Mouse (Mus musculus) heart, postnatal 14 days (tissue): ENCODE measurements around the gene Gabpb1. TPM values are rescaled to one million over a fixed set of nuclear protein-coding genes. Genes with fewer than 3 reads are reported as not detected.
A peak's percentile ranks its signal among the peaks of the same experiment; 100 is the strongest.

ENCODE experiments used
- DNase-seq, 2 experiments: peaks; one replicate each; pipeline ENCODE4 v3.0.0; 2021 to 2022
- intact Hi-C: fragments of 180-260 bp; cut with DNase I; formaldehyde crosslinking; loops from one replicate; pipeline ENCODE4 v1.15.1; 2025
- total RNA-seq, 2 experiments: library from RNA; stranded (reverse); gene quantifications; 2 replicates each; pipeline ENCODE4 v1.2.3; 2021

Gabpb1 gene
- total RNA-seq, 2 experiments from 2014 or later: 14.2 to 17.4 TPM

- no peak for DNase-seq
- intact Hi-C loops: loop anchor here (2.0 kb wide), 1 partner anchor 184 kb away; the partner anchor contains the start of gene Usp50
Observed at GRCm38 (mm10) chr2:126598359-126598758, 77.8 kb downstream of the Gabpb1 start.

GRCm38 (mm10) chr2:126597279-126598241 is 78.6 kb downstream of the Gabpb1 start:
- intact Hi-C loops: loop anchor here (2.0 kb wide), 1 partner anchor 185 kb away; the partner anchor contains the start of gene Usp50
- no peak for DNase-seq

DNA sequence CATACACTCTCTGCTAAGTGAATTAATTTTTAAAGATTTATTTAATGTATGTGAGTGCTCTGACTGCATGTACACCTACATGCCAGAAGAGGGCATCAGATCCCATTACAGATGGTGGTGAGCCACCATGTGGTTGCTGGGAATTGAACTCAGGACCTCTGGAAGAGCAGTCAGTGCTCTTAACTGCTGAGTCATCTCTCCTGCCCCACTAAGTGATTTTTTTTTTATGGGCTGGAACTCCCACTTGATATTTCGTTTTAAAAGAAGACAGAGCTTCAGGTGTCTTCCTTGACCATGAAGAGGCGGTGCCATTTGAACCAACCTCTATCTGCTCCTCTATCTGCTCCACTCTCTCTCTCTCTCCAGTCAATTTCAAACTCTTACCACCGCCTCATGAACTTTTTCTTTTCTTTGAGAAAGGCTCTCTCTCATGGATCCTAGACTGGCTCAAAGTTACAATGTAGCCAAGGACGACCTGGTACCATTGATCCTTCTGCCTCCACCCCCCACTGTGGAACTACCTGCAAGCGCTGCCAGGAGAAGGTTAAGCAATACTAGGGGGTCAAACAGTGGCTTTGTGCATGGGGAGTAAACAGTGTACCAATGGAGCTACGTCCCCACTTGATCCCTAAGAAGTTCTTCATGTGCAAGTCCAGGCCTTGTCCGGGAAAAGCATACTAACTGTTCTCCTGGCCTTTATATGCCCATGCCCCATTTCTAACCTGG is 79.6 kb downstream of the Gabpb1 start:
- intact Hi-C loops: no loop called here
- no peak for DNase-seq

DNA sequence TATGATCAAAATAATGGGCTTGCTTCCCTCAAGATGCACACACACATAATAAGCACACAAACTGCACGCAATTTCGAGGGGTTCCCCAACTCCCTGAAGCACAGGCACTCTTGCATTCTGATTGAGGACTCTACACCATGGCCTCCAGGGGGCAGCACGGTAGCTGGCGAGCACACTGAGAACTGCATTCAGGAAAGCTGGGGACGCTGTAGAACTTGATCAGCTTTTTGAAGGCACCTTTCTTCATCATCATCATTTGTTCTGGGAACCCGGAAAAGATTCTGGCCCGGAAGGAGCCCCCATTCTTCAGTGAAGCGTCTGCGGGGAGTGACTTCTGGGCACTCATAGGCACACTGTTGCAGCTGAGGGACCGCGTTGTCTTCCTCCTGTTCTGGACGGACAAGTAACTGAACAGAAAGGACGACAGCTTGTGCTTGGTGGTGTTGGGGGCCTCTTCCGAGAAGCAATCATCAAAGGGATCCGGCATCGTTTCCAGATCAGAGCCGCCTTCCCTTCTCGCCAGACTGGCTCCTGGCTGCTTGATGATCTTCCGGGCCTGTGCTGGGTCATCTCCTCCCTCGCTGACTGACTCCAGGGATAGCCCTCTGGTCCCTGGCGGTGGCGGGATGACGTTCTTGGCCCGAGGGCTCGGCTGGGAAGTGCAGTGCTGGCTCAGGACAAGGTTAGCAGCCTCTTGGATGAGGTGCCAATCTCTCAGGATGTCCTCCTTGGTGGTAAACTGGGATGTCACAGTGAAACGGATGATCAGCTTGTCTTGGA is 82.1 kb downstream of the Gabpb1 start:
- intact Hi-C loops: loop anchor here (2.0 to 5.0 kb wide), 2 partner anchors 71 to 413 kb away; partner anchors contain the start of gene Ap4e1
- DNase-seq: peak; percentile 80 to 84

- intact Hi-C loops: loop anchor here (5.0 kb wide), 1 partner anchor 416 kb away; the partner anchor contains the start of gene Ap4e1
- DNase-seq: no peak
Observed at GRCm38 (mm10) chr2:126591304-126591703, 84.8 kb downstream of the Gabpb1 start.

DNA sequence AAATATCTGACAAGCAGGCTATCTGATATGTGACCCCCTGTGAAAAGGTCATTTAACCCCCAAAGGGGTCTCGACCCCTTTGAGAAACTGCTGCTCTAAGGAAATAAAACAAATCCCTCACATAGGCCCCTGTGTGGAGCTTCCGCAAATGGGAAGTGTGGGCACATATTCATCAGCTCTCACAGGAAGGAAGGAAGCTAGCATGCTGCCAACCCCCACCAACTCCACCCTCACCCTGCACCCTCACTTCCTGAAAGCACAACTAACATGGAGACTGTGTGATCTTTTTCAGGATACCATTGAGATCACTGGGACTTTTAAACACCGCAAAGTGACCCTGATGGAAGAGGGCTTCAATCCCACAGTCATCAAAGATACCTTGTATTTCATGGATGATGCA is 88.7 kb downstream of the Gabpb1 start:
- intact Hi-C loops: no loop called here
- DNase-seq: no peak

- DNase-seq: no peak
- intact Hi-C loops: no loop called here
Observed at GRCm38 (mm10) chr2:126584621-126585369, 91.3 kb downstream of the Gabpb1 start.

DNA sequence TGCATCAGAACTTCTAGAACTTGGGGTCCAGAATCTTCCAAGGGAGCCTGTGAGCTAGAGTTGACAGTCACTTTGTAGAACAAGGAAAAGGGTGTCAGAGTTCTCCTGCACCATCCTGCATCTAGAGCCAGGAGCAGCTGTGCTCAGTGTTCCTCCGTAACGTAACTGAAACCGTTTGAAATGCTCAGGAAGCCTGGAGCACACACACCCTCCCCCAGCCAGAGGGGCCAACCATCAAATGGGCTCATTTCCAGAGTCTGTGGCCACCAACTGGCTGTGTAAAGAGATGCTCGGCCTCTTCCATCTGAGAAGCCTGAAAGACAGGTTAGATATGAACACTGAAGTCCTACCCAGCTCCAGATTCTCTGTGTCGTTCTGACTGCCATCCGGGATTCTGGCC is 92.2 kb downstream of the Gabpb1 start:
- no peak for DNase-seq
- intact Hi-C loops: no loop called here

GRCm38 (mm10) chr2:126579282-126579681 is 96.9 kb downstream of the Gabpb1 start:
- DNase-seq: no peak
- intact Hi-C loops: no loop called here

Other genes starting within 250 kb of the Gabpb1 start
- under 1 TPM; 0.41 to 0.76 TPM for gene Atp8b4, start 175.7 kb downstream of the Gabpb1 start, total RNA-seq
- gene Slc27a2, start 123.9 kb downstream of the Gabpb1 start, total RNA-seq: 1 to 10 TPM in 1 of 2 experiments, not detected in 1; 1.2 TPM
- 1 to 10 TPM; 2.6 to 3.2 TPM for gene Hdc, start 57.0 kb downstream of the Gabpb1 start, total RNA-seq
- 10 to 100 TPM; 29.3 to 31.9 TPM for gene Usp8, start 31.0 kb upstream of the Gabpb1 start, total RNA-seq
- gene Usp50, start 107.1 kb upstream of the Gabpb1 start, total RNA-seq: under 1 TPM in 1 of 2 experiments, not detected in 1; 0.17 TPM
- gene Trpm7, start 199.9 kb upstream of the Gabpb1 start, total RNA-seq: 10 to 100 TPM; 40.6 to 43.6 TPM